Mouse (Mus musculus) cerebellum, postnatal 36 days (tissue): ENCODE measurements around the gene Klk5.

ENCODE experiments used
- DNase-seq, 2 experiments: peaks; one replicate each; pipeline ENCODE4 v3.0.0; 2021 to 2022; ENCODE audit warnings: mixed read lengths in 2 of 2

Klk5 gene

GRCm38 (mm10) chr7:43841701-43842100 lies at the start of gene Klk5:
Gene Klk5 (plus strand): TSS chr7:43841971.
- no peak for DNase-seq

- DNase-seq: no peak
Observed at GRCm38 (mm10) chr7:43796355-43796754, 45.4 kb upstream of the Klk5 start.

- no peak for DNase-seq
Observed at GRCm38 (mm10) chr7:43797333-43797769, 44.4 kb upstream of the Klk5 start, which contains the start of gene Klk8. Gene Klk8 (plus strand): TSS chr7:43797577.

- no peak for DNase-seq
Observed at GRCm38 (mm10) chr7:43797844-43798462, 43.8 kb upstream of the Klk5 start.

GRCm38 (mm10) chr7:43799876-43800275 lies 41.9 kb upstream of the Klk5 start:
- DNase-seq: no peak

GRCm38 (mm10) chr7:43810994-43811393 lies 30.8 kb upstream of the Klk5 start, which contains the start of gene Klk7:
Gene Klk7 (plus strand): TSS chr7:43811294.
- no peak for DNase-seq

- DNase-seq: no peak
Observed at GRCm38 (mm10) chr7:43815211-43815610, 26.6 kb upstream of the Klk5 start.

- no peak for DNase-seq
Observed at GRCm38 (mm10) chr7:43816746-43817145, 25.0 kb upstream of the Klk5 start.

- no peak for DNase-seq
Observed at GRCm38 (mm10) chr7:43821581-43821980, 20.2 kb upstream of the Klk5 start.

GRCm38 (mm10) chr7:43824199-43824598 lies 17.6 kb upstream of the Klk5 start, which contains the start of gene Klk6:
Gene Klk6 (plus strand): TSS chr7:43824499.
- no peak for DNase-seq

GRCm38 (mm10) chr7:43826056-43826455 lies 15.7 kb upstream of the Klk5 start:
- DNase-seq: no peak

GRCm38 (mm10) chr7:43827706-43828105 lies 14.1 kb upstream of the Klk5 start:
- no peak for DNase-seq

GRCm38 (mm10) chr7:43829006-43829405 lies 12.8 kb upstream of the Klk5 start:
- no peak for DNase-seq

- no peak for DNase-seq
Observed at GRCm38 (mm10) chr7:43843801-43844200, 2.0 kb downstream of the Klk5 start.

GRCm38 (mm10) chr7:43851616-43852015 lies 9.8 kb downstream of the Klk5 start:
- no peak for DNase-seq

GRCm38 (mm10) chr7:43854642-43855380 lies 13.0 kb downstream of the Klk5 start:
- no peak for DNase-seq

GRCm38 (mm10) chr7:43855709-43856108 lies 13.9 kb downstream of the Klk5 start:
- DNase-seq: no peak

GRCm38 (mm10) chr7:43856307-43856706 lies 14.5 kb downstream of the Klk5 start:
- no peak for DNase-seq

- no peak for DNase-seq
Observed at GRCm38 (mm10) chr7:43857501-43857900, 15.7 kb downstream of the Klk5 start.

GRCm38 (mm10) chr7:43860411-43860810 lies 18.6 kb downstream of the Klk5 start:
- no peak for DNase-seq

- peak; percentile 31 to 34 for DNase-seq
Observed at GRCm38 (mm10) chr7:43873237-43873636, 31.5 kb downstream of the Klk5 start.

- no peak for DNase-seq
Observed at GRCm38 (mm10) chr7:43873674-43874073, 31.9 kb downstream of the Klk5 start.

- DNase-seq: no peak
Observed at GRCm38 (mm10) chr7:43874868-43875375, 33.2 kb downstream of the Klk5 start.

- DNase-seq: no peak
Observed at GRCm38 (mm10) chr7:43876444-43876843, 34.7 kb downstream of the Klk5 start.
